Mouse (Mus musculus): ENCODE data around the gene Rab8b.

The Rab8b gene

GRCm38 (mm10) chr9:66919382-66919971 is at the start of gene Rab8b:
TSS of gene Rab8b (minus strand) at chr9:66919687.
- in situ Hi-C loops (cut with MboI; ENCODE audit: low sequenced_read_pairs) = no loop called here

- in situ Hi-C loops (cut with MboI; ENCODE audit: low sequenced_read_pairs) = no loop called here
Observed at GRCm38 (mm10) chr9:66967492-66967891, 48.0 kb upstream of the Rab8b start.

- in situ Hi-C loops (cut with MboI; ENCODE audit: low sequenced_read_pairs) = no loop called here
Observed at GRCm38 (mm10) chr9:66961478-66961877, 42.0 kb upstream of the Rab8b start.

- in situ Hi-C loops (cut with MboI; ENCODE audit: low sequenced_read_pairs) = no loop called here
Observed at GRCm38 (mm10) chr9:66957451-66957850, 38.0 kb upstream of the Rab8b start.

GRCm38 (mm10) chr9:66952886-66953285 is 33.4 kb upstream of the Rab8b start:
- in situ Hi-C loops (cut with MboI; ENCODE audit: low sequenced_read_pairs) = no loop called here

- in situ Hi-C loops (cut with MboI; ENCODE audit: low sequenced_read_pairs) = no loop called here
Observed at GRCm38 (mm10) chr9:66952321-66952720, 32.8 kb upstream of the Rab8b start.

GRCm38 (mm10) chr9:66948536-66948935 is 29.0 kb upstream of the Rab8b start:
- in situ Hi-C loops (cut with MboI; ENCODE audit: low sequenced_read_pairs) = no loop called here

GRCm38 (mm10) chr9:66945647-66946641 is 26.5 kb upstream of the Rab8b start, which contains the start of gene Rps27l:
TSS of gene Rps27l (plus strand) at chr9:66946086.
- in situ Hi-C loops (cut with MboI; ENCODE audit: low sequenced_read_pairs) = no loop called here

GRCm38 (mm10) chr9:66945161-66945560 is 25.7 kb upstream of the Rab8b start:
- in situ Hi-C loops (cut with MboI; ENCODE audit: low sequenced_read_pairs) = no loop called here

- in situ Hi-C loops (cut with MboI; ENCODE audit: low sequenced_read_pairs) = no loop called here
Observed at GRCm38 (mm10) chr9:66938836-66939235, 19.3 kb upstream of the Rab8b start.

GRCm38 (mm10) chr9:66937507-66937906 is 18.0 kb upstream of the Rab8b start:
- in situ Hi-C loops (cut with MboI; ENCODE audit: low sequenced_read_pairs) = no loop called here

GRCm38 (mm10) chr9:66933869-66934808 is 14.7 kb upstream of the Rab8b start:
- in situ Hi-C loops (cut with MboI; ENCODE audit: low sequenced_read_pairs) = no loop called here

GRCm38 (mm10) chr9:66930351-66930750 is 10.9 kb upstream of the Rab8b start:
- in situ Hi-C loops (cut with MboI; ENCODE audit: low sequenced_read_pairs) = no loop called here

- in situ Hi-C loops (cut with MboI; ENCODE audit: low sequenced_read_pairs) = no loop called here
Observed at GRCm38 (mm10) chr9:66927696-66928402, 8.4 kb upstream of the Rab8b start.

GRCm38 (mm10) chr9:66925853-66926252 is 6.4 kb upstream of the Rab8b start:
- in situ Hi-C loops (cut with MboI; ENCODE audit: low sequenced_read_pairs) = no loop called here

- in situ Hi-C loops (cut with MboI; ENCODE audit: low sequenced_read_pairs) = no loop called here
Observed at GRCm38 (mm10) chr9:66922076-66922475, 2.6 kb upstream of the Rab8b start.

- in situ Hi-C loops (cut with MboI; ENCODE audit: low sequenced_read_pairs) = no loop called here
Observed at GRCm38 (mm10) chr9:66920488-66921279, 1.2 kb upstream of the Rab8b start.

GRCm38 (mm10) chr9:66919981-66920380 is 494 bp upstream of the Rab8b start:
- in situ Hi-C loops (cut with MboI; ENCODE audit: low sequenced_read_pairs) = no loop called here

GRCm38 (mm10) chr9:66918672-66919330 is 686 bp downstream of the Rab8b start:
- in situ Hi-C loops (cut with MboI; ENCODE audit: low sequenced_read_pairs) = no loop called here
